Mouse (Mus musculus) cerebellum, postnatal 10 days (tissue): Measurements from ENCODE around the gene Cpeb4.
"Not testable (repeated sequence)": the region's sequence is repeated elsewhere in the genome, so short reads cannot be mapped to it uniquely, and the experiment has no call there.

Experiments used
- DNase-seq, 2 experiments: peaks; one replicate each; pipeline ENCODE4 v3.0.0; 2021; ENCODE audit warnings: mixed read lengths in 2 of 2

Cpeb4 gene

DNA sequence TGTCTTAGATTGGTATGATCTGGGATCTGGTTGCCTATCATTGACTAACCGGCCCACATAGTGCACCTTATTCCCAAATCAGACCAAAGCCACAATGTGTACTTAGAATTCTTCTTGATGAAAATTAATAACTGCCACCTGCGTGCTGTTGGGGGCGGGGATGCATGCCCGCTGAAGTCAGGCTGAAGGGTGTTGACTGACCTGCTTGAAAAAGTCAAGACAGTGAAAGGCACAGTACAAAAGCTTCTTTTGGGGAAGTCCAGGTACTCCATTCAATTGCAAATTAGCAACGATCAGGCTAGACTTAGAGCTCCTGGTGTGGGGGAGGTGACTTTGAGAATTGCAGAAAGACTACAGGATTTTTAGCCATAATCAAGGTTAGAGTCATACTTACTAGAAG is 108.1 kb downstream of the Cpeb4 start:
- not testable (repeated sequence) for DNase-seq

- no peak for DNase-seq
These were observed 109.8 kb downstream of the Cpeb4 start for GRCm38 (mm10) chr11:31981830-31982229.

- not testable (repeated sequence) for DNase-seq
These were observed 110.4 kb downstream of the Cpeb4 start for GRCm38 (mm10) chr11:31982247-31982943.

DNA sequence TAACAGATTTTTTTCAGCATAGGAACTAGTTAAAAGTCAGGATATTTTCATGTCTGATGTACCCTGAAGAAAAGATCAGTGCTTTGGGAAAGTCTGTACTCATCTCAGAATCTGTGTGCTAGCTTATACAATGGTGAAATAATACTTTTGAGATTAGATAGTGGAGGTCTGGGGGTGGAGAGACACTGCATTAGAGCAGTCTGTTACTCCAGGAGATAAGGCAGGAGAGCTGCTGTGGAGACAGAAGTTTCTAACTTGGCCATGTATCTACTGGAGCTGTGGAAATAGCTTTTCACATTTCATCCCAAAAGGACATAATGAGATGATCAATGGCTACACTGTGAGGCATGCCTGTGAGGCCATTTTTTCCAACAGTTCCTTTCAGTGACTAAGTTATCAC is 111.2 kb downstream of the Cpeb4 start:
- no peak for DNase-seq

GRCm38 (mm10) chr11:31984786-31985185 is 112.8 kb downstream of the Cpeb4 start:
- no peak for DNase-seq
